Comparison of ENCODE assay signal across 39 mouse cellular contexts in the genomic region with DNA sequence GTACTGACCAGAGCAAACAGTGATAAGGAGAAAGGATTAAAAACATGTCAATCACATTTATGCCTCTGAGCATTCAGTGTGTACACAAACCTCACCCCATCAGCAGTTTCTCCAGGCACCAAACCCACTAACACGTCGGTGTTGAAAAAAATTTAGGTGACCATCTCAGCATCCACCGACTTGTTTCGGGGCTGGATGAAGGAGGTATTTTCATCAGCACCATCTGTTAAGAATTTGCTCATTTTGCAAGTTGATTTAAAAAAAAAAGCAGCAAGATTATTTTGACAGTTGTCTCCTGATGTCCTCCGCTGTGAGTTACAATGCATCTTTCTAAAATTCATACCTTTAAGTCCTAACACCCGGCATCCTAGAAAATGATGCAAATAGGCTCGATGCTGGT. TPM values are rescaled to one million over a fixed set of nuclear protein-coding genes. Genes with fewer than 3 reads are reported as not detected.
"Had no signal": no experiment of that assay in that cellular context is flagged by ENCODE, and none has a peak within 500 bp of the region (broad histone marks: within the 10 kb centered on the region; RNA-seq: fewer than 3 reads in every experiment).

No protein-coding gene starts in this region.

- DNase-seq: heart, postnatal 10 days; heart, postnatal 14 days; heart, postnatal 36 days; heart, postnatal 4 days; kidney, adult 11 months; kidney, adult 18-20 months; kidney, adult 2 months; kidney, adult 8-10 months; kidney, adult 9 months; kidney, postnatal 10 days; kidney, postnatal 14 days; kidney, postnatal 25 days; kidney, postnatal 36 days; kidney, postnatal 4 days; layer of hippocampus, adult 9-11 months; layer of hippocampus, postnatal 36 days had no signal

- H3K9ac ChIP-seq: heart, embryonic 12.5 days; heart, embryonic 13.5 days; heart, embryonic 15.5 days; hindbrain, embryonic 12.5 days; hindbrain, embryonic 13.5 days; hindbrain, embryonic 14.5 days; hindbrain, embryonic 15.5 days; intestine, embryonic 15.5 days; kidney, embryonic 15.5 days had no signal

- H3K4me1 ChIP-seq: heart, embryonic 15.5 days; hindbrain, embryonic 10.5 days; hindbrain, embryonic 12.5 days; hindbrain, embryonic 13.5 days; hindbrain, embryonic 15.5 days; intestine, embryonic 15.5 days; kidney, embryonic 15.5 days had no signal

- H3K4me2 ChIP-seq: heart, embryonic 11.5 days; heart, embryonic 12.5 days; heart, embryonic 13.5 days; heart, embryonic 15.5 days; hindbrain, embryonic 12.5 days; hindbrain, embryonic 13.5 days; hindbrain, embryonic 14.5 days; hindbrain, embryonic 15.5 days; intestine, embryonic 15.5 days; kidney, embryonic 15.5 days had no signal

- ATAC-seq: hindbrain, embryonic 16.5 days; hindbrain, postnatal 0 days; inflammation-experienced regulatory T-cells, adult 6 months; intestine, embryonic 15.5 days; intestine, embryonic 16.5 days had no signal

- H3K27ac ChIP-seq: heart, embryonic 13.5 days; heart, embryonic 15.5 days; hindbrain, embryonic 10.5 days; hindbrain, embryonic 12.5 days; hindbrain, embryonic 13.5 days; hindbrain, embryonic 14.5 days; hindbrain, embryonic 15.5 days; hindbrain, postnatal 0 days; intestine, embryonic 15.5 days; kidney, embryonic 15.5 days; kidney, postnatal 0 days; layer of hippocampus, adult 2 months had no signal

- H3K36me3 ChIP-seq: heart, embryonic 12.5 days; heart, embryonic 13.5 days; heart, embryonic 15.5 days; hindbrain, embryonic 10.5 days; hindbrain, embryonic 12.5 days; hindbrain, embryonic 13.5 days; hindbrain, embryonic 15.5 days; intestine, embryonic 15.5 days; kidney, embryonic 15.5 days had no signal

- H3K27me3 ChIP-seq: heart, embryonic 12.5 days; heart, embryonic 13.5 days; heart, embryonic 15.5 days; hindbrain, embryonic 12.5 days; hindbrain, embryonic 13.5 days; hindbrain, embryonic 15.5 days; intestine, embryonic 15.5 days; kidney, embryonic 15.5 days had no signal

- H3K4me3 ChIP-seq: heart, embryonic 12.5 days; heart, embryonic 13.5 days; heart, embryonic 15.5 days; hindbrain, embryonic 10.5 days; hindbrain, embryonic 12.5 days; hindbrain, embryonic 13.5 days; hindbrain, embryonic 15.5 days; intestine, embryonic 15.5 days; kidney, embryonic 15.5 days; layer of hippocampus, adult 2 months had no signal

- H3K9me3 ChIP-seq: heart, embryonic 12.5 days; heart, embryonic 13.5 days; heart, embryonic 15.5 days; hindbrain, embryonic 10.5 days; hindbrain, embryonic 12.5 days; hindbrain, embryonic 13.5 days; hindbrain, embryonic 15.5 days; intestine, embryonic 15.5 days; kidney, embryonic 15.5 days had no signal

RNA-seq across cellular contexts. Expression of gene Ccdc190, which starts 29.8 kb away (rescaled TPM):
- total RNA-seq: heart, postnatal 36 days; heart, postnatal 4 days; hematopoietic stem cell, adult 5-6 weeks had no signal
- polyA plus RNA-seq: heart, embryonic 11.5 days; heart, embryonic 12.5 days; heart, embryonic 13.5 days; heart, embryonic 14.5 days; heart, embryonic 15.5 days; heart, postnatal 0 days; hindbrain, embryonic 10.5 days; inflammation-experienced regulatory T-cells, adult 6 months; intestine, embryonic 14.5 days; intestine, embryonic 15.5 days; intestine, embryonic 16.5 days; kidney, adult 2 months; kidney, embryonic 14.5 days; kidney, embryonic 15.5 days; kidney, embryonic 16.5 days had no signal
